Mouse (Mus musculus) liver, embryonic 16.5 days (tissue): ENCODE data around the gene Phlda3. TPM values are rescaled to one million over a fixed set of nuclear protein-coding genes. Genes with fewer than 3 reads are reported as not detected.

Experiments
- ATAC-seq: fragments of 200-750 bp; cut with Nextera tagmentation; 2 replicates; pipeline ENCODE4 v1.8.0; 2017; ENCODE audit warnings: low read depth, mild to moderate bottlenecking, moderate number of reproducible peaks, moderate library complexity
- H3K27ac ChIP-seq: fragments of 300-500 bp; sonication (generic); 2 replicates; pipeline ENCODE4 v1.5.1; 2014; ENCODE audit warnings: mild to moderate bottlenecking, low read length
- H3K27me3 ChIP-seq: fragments of 300-500 bp; sonication (generic); 2 replicates; pipeline ENCODE4 v1.6.1; 2014; ENCODE audit warnings: low read depth, low read length, mixed read lengths; ENCODE audit not compliant: control insufficient read depth, insufficient read depth
- H3K36me3 ChIP-seq: fragments of 300-500 bp; sonication (generic); 2 replicates; pipeline ENCODE4 v1.6.1; 2014; ENCODE audit warnings: mild to moderate bottlenecking; ENCODE audit not compliant: control insufficient read depth, insufficient read depth
- H3K4me1 ChIP-seq: fragments of 300-500 bp; sonication (generic); 2 replicates; pipeline ENCODE4 v1.6.1; 2014; ENCODE audit warnings: low read depth, low read length, mixed read lengths; ENCODE audit not compliant: control insufficient read depth
- H3K4me2 ChIP-seq: fragments of 300-500 bp; sonication (generic); 2 replicates; pipeline ENCODE4 v1.6.1; 2014; ENCODE audit warnings: low read depth, low read length, mixed read lengths
- H3K4me3 ChIP-seq: fragments of 300-500 bp; sonication (generic); 2 replicates; pipeline ENCODE4 v1.5.1; 2014; ENCODE audit warnings: low read depth, mild to moderate bottlenecking, low read length
- H3K9ac ChIP-seq: fragments of 300-500 bp; sonication (generic); 2 replicates; pipeline ENCODE4 v1.6.1; 2014; ENCODE audit warnings: low read depth, low read length
- H3K9me3 ChIP-seq: fragments of 300-500 bp; sonication (generic); replicated peaks from 2 replicates; pipeline ENCODE4 v1.6.1; 2016; ENCODE audit warnings: low read length; ENCODE audit not compliant: control insufficient read depth
- WGBS: fragments of 180-500 bp; shearing (Covaris S2); extraction: QIAGEN DNeasy Blood & Tissue Kit; methylation state at CpG from one replicate; pipeline ENCODE4 v1.1.7; 2014; ENCODE audit not compliant: insufficient replicate concordance; 5-methylcytosine and 5-hydroxymethylcytosine counted together
- polyA plus RNA-seq: library from polyadenylated mRNA; unstranded; fragments of >200 nt; fragmentation: Nextera tagmentation; extraction: Ambion mirVana; gene quantifications from 2 replicates; pipeline ENCODE4 v1.2.1, GENCODE M21; 2015

Phlda3 gene
- polyA plus RNA-seq, 1 experiment from 2014 or later: 5.0 TPM

GRCm38 (mm10) chr1:135729367-135729713, 36.6 kb upstream of the Phlda3 start:
- Histone ChIP-seq H3K4me1 (peaks cover 29% of the 10 kb centered on the region), H3K27me3 (no peaks in the 10 kb centered on the region), H3K9ac (peak overlapping the region; percentile 62), H3K9me3 (no peaks in the 10 kb centered on the region), H3K36me3 (no peaks in the 10 kb centered on the region), H3K27ac (peak overlapping the region; percentile 58), H3K4me3 (peak overlapping the region; percentile 67), H3K4me2 (peak overlapping the region; percentile 71)
- 0% methylated on average over 11 of the region's 11 CpGs for WGBS
- peak; percentile 36 for ATAC-seq

- no peak for ATAC-seq
- H3K4me1 ChIP-seq: peaks cover 30% of the 10 kb centered on the region
- peak overlapping the region; percentile 58; the same call in 1 of the 2 replicates for H3K27ac ChIP-seq
- no peaks in the 10 kb centered on the region for H3K36me3 ChIP-seq
- H3K4me3 ChIP-seq: peak overlapping the region; percentile 67
- H3K9ac ChIP-seq: peak overlapping the region; percentile 62
- WGBS: 21% methylated on average over 4 of the region's 4 CpGs
- no peaks in the 10 kb centered on the region for H3K9me3 ChIP-seq
- no peaks in the 10 kb centered on the region for H3K27me3 ChIP-seq
- peak overlapping the region; percentile 71 for H3K4me2 ChIP-seq
Measured at GRCm38 (mm10) chr1:135729821-135730220, 36.1 kb upstream of the Phlda3 start.

- H3K9me3 ChIP-seq: no peaks in the 10 kb centered on the region
- peaks cover 34% of the 10 kb centered on the region for H3K4me1 ChIP-seq
- H3K27ac ChIP-seq: no peak overlapping the region
- no peaks in the 10 kb centered on the region for H3K36me3 ChIP-seq
- no peaks in the 10 kb centered on the region for H3K27me3 ChIP-seq
- WGBS: 18% methylated on average over 3 of the region's 3 CpGs
- peak overlapping the region; percentile 67 for H3K4me3 ChIP-seq
- no peak for ATAC-seq
- peak overlapping the region; percentile 29 for H3K9ac ChIP-seq
- H3K4me2 ChIP-seq: peak overlapping the region; percentile 71
Measured at GRCm38 (mm10) chr1:135730296-135730695, 35.6 kb upstream of the Phlda3 start.

GRCm38 (mm10) chr1:135731393-135731792, 34.5 kb upstream of the Phlda3 start:
- Histone ChIP-seq H3K9me3 (no peaks in the 10 kb centered on the region), H3K27ac (no peak overlapping the region), H3K4me1 (peaks cover 37% of the 10 kb centered on the region), H3K36me3 (no peaks in the 10 kb centered on the region), H3K27me3 (no peaks in the 10 kb centered on the region), H3K4me2 (no peak overlapping the region), H3K4me3 (no peak overlapping the region), H3K9ac (no peak overlapping the region)
- 20% methylated on average over 7 of the region's 7 CpGs for WGBS
- ATAC-seq: no peak

GRCm38 (mm10) chr1:135731897-135732684, 33.8 kb upstream of the Phlda3 start:
- Histone ChIP-seq H3K9me3 (no peaks in the 10 kb centered on the region), H3K9ac (no peak overlapping the region), H3K36me3 (no peaks in the 10 kb centered on the region), H3K4me2 (no peak overlapping the region), H3K4me3 (no peak overlapping the region), H3K4me1 (peaks cover 37% of the 10 kb centered on the region), H3K27me3 (no peaks in the 10 kb centered on the region), H3K27ac (no peak overlapping the region)
- ATAC-seq: no peak
- 63% methylated on average over 11 of the region's 11 CpGs for WGBS

- H3K27me3 ChIP-seq: no peaks in the 10 kb centered on the region
- H3K4me3 ChIP-seq: no peak overlapping the region
- H3K4me1 ChIP-seq: peaks cover 32% of the 10 kb centered on the region
- H3K4me2 ChIP-seq: no peak overlapping the region
- H3K9ac ChIP-seq: no peak overlapping the region
- no peak for ATAC-seq
- no peaks in the 10 kb centered on the region for H3K9me3 ChIP-seq
- 48% methylated on average over 7 of the region's 7 CpGs for WGBS
- H3K36me3 ChIP-seq: no peaks in the 10 kb centered on the region
- H3K27ac ChIP-seq: no peak overlapping the region
Measured at GRCm38 (mm10) chr1:135734225-135734937, 31.5 kb upstream of the Phlda3 start.

GRCm38 (mm10) chr1:135735460-135735859, 30.5 kb upstream of the Phlda3 start:
- no peaks in the 10 kb centered on the region for H3K27me3 ChIP-seq
- H3K27ac ChIP-seq: no peak overlapping the region
- no peaks in the 10 kb centered on the region for H3K36me3 ChIP-seq
- H3K4me1 ChIP-seq: peaks cover 23% of the 10 kb centered on the region
- 47% methylated on average over 6 of the region's 6 CpGs for WGBS
- no peak; the same call in 1 of the 2 replicates for ATAC-seq
- no peak overlapping the region for H3K4me2 ChIP-seq
- no peaks in the 10 kb centered on the region for H3K9me3 ChIP-seq
- no peak overlapping the region for H3K9ac ChIP-seq
- H3K4me3 ChIP-seq: no peak overlapping the region

- ATAC-seq: no peak
- 81% methylated on average over 7 of the region's 7 CpGs for WGBS
- Histone ChIP-seq H3K27me3 (no peaks in the 10 kb centered on the region), H3K9me3 (no peaks in the 10 kb centered on the region), H3K4me2 (no peak overlapping the region), H3K27ac (no peak overlapping the region), H3K4me3 (no peak overlapping the region), H3K4me1 (no peaks in the 10 kb centered on the region), H3K36me3 (no peaks in the 10 kb centered on the region; the same call in none of the 2 replicates), H3K9ac (no peak overlapping the region)
Measured at GRCm38 (mm10) chr1:135744987-135745386, 20.9 kb upstream of the Phlda3 start.

- Histone ChIP-seq H3K9me3 (no peaks in the 10 kb centered on the region), H3K4me3 (no peak overlapping the region), H3K4me1 (no peaks in the 10 kb centered on the region), H3K27me3 (no peaks in the 10 kb centered on the region), H3K9ac (no peak overlapping the region), H3K4me2 (no peak overlapping the region), H3K27ac (no peak overlapping the region), H3K36me3 (peaks cover 2% of the 10 kb centered on the region)
- 81% methylated on average over 4 of the region's 4 CpGs for WGBS
- no peak for ATAC-seq
Measured at GRCm38 (mm10) chr1:135746248-135746647, 19.7 kb upstream of the Phlda3 start.
